Mouse (Mus musculus): Measurements from ENCODE around the gene Fkbp6. TPM values are rescaled to one million over a fixed set of nuclear protein-coding genes. Genes with fewer than 3 reads are reported as not detected.

Gene Fkbp6
- not detected in 2 replicates for polyA plus RNA-seq (2012; ENCODE audit: insufficient read depth, low replicate concordance)

DNA sequence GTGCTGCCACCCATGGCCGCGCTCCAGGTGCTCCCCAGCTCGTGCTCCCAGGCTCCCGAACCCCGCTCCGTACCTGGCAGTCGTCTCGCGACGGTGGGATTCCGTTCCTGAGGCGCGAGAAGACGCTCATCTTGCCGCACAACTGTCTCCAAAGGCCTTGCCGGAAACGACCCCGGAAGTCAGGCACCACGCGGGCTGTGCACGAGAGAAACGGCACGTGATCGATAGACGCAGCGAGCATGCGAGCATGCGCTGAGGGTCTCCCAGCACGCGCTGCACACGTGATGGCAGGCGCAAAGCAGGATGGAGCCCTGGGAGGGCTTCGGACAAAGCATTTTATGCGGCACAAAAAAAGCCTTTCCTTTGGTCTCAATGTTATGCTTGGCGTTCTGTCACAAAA, at the start of gene Fkbp6:
Gene Fkbp6 (minus strand): TSS at position 183 of the 400 bp plus-strand sequence.
- H3K9me3 ChIP-seq: no peaks in the 10 kb centered on the region
- H3K27me3 ChIP-seq (replicated peaks): peaks cover 47% of the 10 kb centered on the region
- H3K4me1 ChIP-seq: peaks cover 5% of the 10 kb centered on the region; the same call in 1 of the 2 replicates
- TF ChIP-seq GATA1 (IDR thresholded peaks at IDR 0.05; ENCODE audit: borderline replicate concordance, low read length): no peak
- no peak for TF ChIP-seq FLI1 (IDR thresholded peaks at IDR 0.05; ENCODE audit: low read length)
- no peaks in the 10 kb centered on the region for H3K36me3 ChIP-seq (replicated peaks; ENCODE audit: low read length)
- H3K4me3 ChIP-seq (replicated peaks): no peak within 1 kb of the TSS

DNA sequence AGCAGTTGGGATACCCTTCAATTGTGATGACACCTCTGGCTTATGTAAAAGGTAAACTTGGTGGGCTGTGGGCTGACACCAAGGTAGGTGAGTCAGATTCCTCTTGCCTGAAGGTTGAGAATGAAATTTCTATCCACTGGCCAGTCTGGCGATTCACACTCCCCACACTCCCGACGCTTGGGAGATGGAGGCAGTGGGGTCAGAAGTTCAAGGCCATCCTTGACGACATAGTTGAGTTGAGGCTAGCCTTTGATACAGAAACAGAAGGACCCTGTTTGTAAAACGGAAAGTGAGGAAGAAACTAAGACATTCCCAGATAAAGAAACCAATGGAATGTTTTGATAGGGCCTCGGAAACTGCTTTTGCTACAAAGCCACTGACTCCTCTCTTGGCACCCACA, 49.5 kb upstream of the Fkbp6 start:
- Histone ChIP-seq H3K4me3 (replicated peaks) (peak overlapping the region; percentile 1), H3K9me3 (0 out of 2 replicates have a peak, but pooled peaks cover 3% of the 10 kb centered on the region), H3K4me1 (peaks cover 21% of the 10 kb centered on the region), H3K36me3 (replicated peaks; ENCODE audit: low read length) (no peaks in the 10 kb centered on the region), H3K27me3 (replicated peaks) (peaks cover 10% of the 10 kb centered on the region)
- TF ChIP-seq GATA1 (IDR thresholded peaks at IDR 0.05; ENCODE audit: borderline replicate concordance, low read length) (no peak), FLI1 (IDR thresholded peaks at IDR 0.05; ENCODE audit: low read length) (no peak)

GRCm38 (mm10) chr5:135395826-135396225, 46.0 kb upstream of the Fkbp6 start:
- Histone ChIP-seq H3K27me3 (replicated peaks) (peaks cover 10% of the 10 kb centered on the region), H3K36me3 (replicated peaks; ENCODE audit: low read length) (peaks cover 17% of the 10 kb centered on the region), H3K4me1 (peaks cover 44% of the 10 kb centered on the region), H3K9me3 (no peaks in the 10 kb centered on the region), H3K4me3 (replicated peaks) (no peak overlapping the region)
- no peak for TF ChIP-seq FLI1 (IDR thresholded peaks at IDR 0.05; ENCODE audit: low read length)
- TF ChIP-seq GATA1 (IDR thresholded peaks at IDR 0.05; ENCODE audit: borderline replicate concordance, low read length): no peak

DNA sequence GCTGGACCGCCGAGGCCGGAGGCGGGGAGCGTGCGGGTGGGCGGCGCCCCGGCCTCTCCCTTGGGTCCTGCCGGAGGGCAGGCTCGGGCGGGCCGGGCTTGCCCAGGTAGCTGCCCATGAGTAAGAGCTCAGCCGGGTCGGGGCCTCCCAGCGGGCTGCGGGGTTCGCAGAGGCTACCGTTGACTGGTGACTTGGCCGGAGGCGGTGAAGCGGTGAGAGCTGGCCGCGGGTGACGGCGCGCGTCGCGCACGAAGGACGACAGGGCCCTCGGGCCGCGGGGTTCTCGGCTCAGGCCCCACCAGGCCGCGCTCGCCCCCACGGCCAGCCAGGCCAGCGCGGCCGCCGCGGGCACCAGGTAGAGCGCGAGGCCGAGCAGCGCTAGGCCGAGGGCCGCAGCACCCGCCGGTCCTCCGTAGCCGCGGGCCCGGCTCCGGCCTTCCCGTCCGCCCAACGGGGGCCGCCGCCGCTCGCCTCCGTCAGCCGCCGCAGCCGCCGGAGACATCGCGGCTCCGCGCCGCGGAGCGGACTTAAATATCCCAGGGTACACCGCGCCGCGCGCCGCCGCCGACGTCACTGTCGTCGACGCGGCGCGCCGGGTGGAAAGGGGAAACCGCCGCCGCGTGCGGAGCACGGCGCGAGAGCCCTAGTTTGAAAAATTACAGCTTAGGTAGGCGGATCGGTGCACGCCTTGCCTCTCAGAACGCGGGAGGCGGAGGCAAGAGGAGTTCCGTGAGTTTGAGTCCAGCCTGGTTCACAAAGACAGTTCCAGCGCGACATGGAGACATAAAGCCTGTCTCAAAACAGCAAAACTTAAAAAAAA, 44.4 kb upstream of the Fkbp6 start, which contains the start of gene Pom121:
Gene Pom121 (minus strand): TSS at position 543 of the 820 bp plus-strand sequence.
- TF ChIP-seq FLI1 (IDR thresholded peaks at IDR 0.05; ENCODE audit: low read length) (no peak), GATA1 (IDR thresholded peaks at IDR 0.05; ENCODE audit: borderline replicate concordance, low read length) (no peak)
- Histone ChIP-seq H3K27me3 (replicated peaks) (peaks cover 9% of the 10 kb centered on the region), H3K4me1 (peaks cover 53% of the 10 kb centered on the region), H3K4me3 (replicated peaks) (peak within 1 kb of the TSS; percentile 96), H3K9me3 (no peaks in the 10 kb centered on the region), H3K36me3 (replicated peaks; ENCODE audit: low read length) (peaks cover 32% of the 10 kb centered on the region)

DNA sequence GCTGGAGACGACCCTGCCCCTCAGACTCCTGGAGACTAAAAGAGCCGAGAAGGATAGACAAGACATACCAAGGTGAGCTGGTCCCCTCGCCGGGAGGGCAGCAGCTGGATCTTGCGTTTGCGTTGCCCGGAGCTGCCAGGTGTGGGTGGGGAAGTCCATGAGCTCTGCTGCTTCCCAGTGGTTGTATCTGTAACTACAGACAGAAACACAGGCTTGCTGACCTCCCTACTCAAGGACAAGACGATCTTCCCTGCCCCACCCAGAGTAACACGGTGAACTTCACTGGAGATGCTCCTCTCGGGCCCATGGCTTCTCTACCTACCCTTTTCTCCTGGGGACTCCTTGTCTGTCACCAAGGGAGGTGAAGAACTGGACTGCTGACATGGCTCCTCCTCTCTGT, 33.9 kb upstream of the Fkbp6 start:
- H3K4me3 ChIP-seq (replicated peaks): no peak overlapping the region
- TF ChIP-seq FLI1 (IDR thresholded peaks at IDR 0.05; ENCODE audit: low read length): no peak
- TF ChIP-seq GATA1 (IDR thresholded peaks at IDR 0.05; ENCODE audit: borderline replicate concordance, low read length): no peak
- peaks cover 96% of the 10 kb centered on the region for H3K36me3 ChIP-seq (replicated peaks; ENCODE audit: low read length)
- no peaks in the 10 kb centered on the region for H3K27me3 ChIP-seq (replicated peaks)
- no peaks in the 10 kb centered on the region for H3K9me3 ChIP-seq
- peaks cover 18% of the 10 kb centered on the region for H3K4me1 ChIP-seq

- H3K9me3 ChIP-seq: no peaks in the 10 kb centered on the region
- TF ChIP-seq FLI1 (IDR thresholded peaks at IDR 0.05; ENCODE audit: low read length): no peak
- no peak for TF ChIP-seq GATA1 (IDR thresholded peaks at IDR 0.05; ENCODE audit: borderline replicate concordance, low read length)
Observed at GRCm38 (mm10) chr5:135382746-135383145, 32.9 kb upstream of the Fkbp6 start.

GRCm38 (mm10) chr5:135381356-135381925, 31.6 kb upstream of the Fkbp6 start:
- H3K9me3 ChIP-seq: no peaks in the 10 kb centered on the region
- no peak overlapping the region for H3K4me3 ChIP-seq (replicated peaks)
- peaks cover 8% of the 10 kb centered on the region; the same call in 1 of the 2 replicates for H3K4me1 ChIP-seq
- TF ChIP-seq GATA1 (IDR thresholded peaks at IDR 0.05; ENCODE audit: borderline replicate concordance, low read length) (no peak), FLI1 (IDR thresholded peaks at IDR 0.05; ENCODE audit: low read length) (no peak)
- no peaks in the 10 kb centered on the region for H3K27me3 ChIP-seq (replicated peaks)
- H3K36me3 ChIP-seq (replicated peaks; ENCODE audit: low read length): peaks cover 96% of the 10 kb centered on the region

More at GRCm38 (mm10) chr5:135382746-135383145, 32.9 kb upstream of the Fkbp6 start:
- Histone ChIP-seq H3K4me1 (peaks cover 12% of the 10 kb centered on the region), H3K4me3 (replicated peaks) (no peak overlapping the region), H3K36me3 (replicated peaks; ENCODE audit: low read length) (peaks cover 96% of the 10 kb centered on the region), H3K27me3 (replicated peaks) (no peaks in the 10 kb centered on the region)

GRCm38 (mm10) chr5:135380681-135381080, 30.8 kb upstream of the Fkbp6 start:
- Histone ChIP-seq H3K36me3 (replicated peaks; ENCODE audit: low read length) (peaks cover 99% of the 10 kb centered on the region), H3K27me3 (replicated peaks) (no peaks in the 10 kb centered on the region), H3K4me1 (peaks cover 8% of the 10 kb centered on the region; the same call in 1 of the 2 replicates), H3K4me3 (replicated peaks) (no peak overlapping the region), H3K9me3 (no peaks in the 10 kb centered on the region)
- no peak for TF ChIP-seq GATA1 (IDR thresholded peaks at IDR 0.05; ENCODE audit: borderline replicate concordance, low read length)

DNA sequence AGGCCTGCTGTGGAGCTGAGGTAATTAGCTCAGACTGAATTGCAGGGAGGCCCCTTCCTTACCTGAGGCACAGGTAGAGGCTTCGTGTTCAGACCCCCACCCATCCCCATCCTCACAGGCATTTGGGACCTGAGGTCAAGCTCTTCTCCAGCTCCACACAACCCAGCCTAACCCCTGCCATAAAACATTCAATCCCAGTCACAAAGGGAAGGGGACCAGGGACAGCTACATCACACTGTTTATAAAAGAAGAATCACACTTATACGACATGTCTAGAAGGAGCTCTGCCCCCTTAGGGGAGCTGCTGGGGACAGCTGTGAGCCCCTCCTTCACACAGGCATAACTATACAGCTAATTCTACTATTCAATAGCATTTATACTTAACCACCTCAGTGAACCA, 26.5 kb upstream of the Fkbp6 start:
- peaks cover 97% of the 10 kb centered on the region for H3K36me3 ChIP-seq (replicated peaks; ENCODE audit: low read length)
- no peaks in the 10 kb centered on the region for H3K27me3 ChIP-seq (replicated peaks)
- no peak overlapping the region for H3K4me3 ChIP-seq (replicated peaks)
- TF ChIP-seq GATA1 (IDR thresholded peaks at IDR 0.05; ENCODE audit: borderline replicate concordance, low read length) (no peak), FLI1 (IDR thresholded peaks at IDR 0.05; ENCODE audit: low read length) (no peak)
- H3K4me1 ChIP-seq: peaks cover 8% of the 10 kb centered on the region
- no peaks in the 10 kb centered on the region for H3K9me3 ChIP-seq

- no peak overlapping the region for H3K4me3 ChIP-seq (replicated peaks)
- H3K9me3 ChIP-seq: no peaks in the 10 kb centered on the region
- H3K4me1 ChIP-seq: peaks cover 12% of the 10 kb centered on the region
- TF ChIP-seq GATA1 (IDR thresholded peaks at IDR 0.05; ENCODE audit: borderline replicate concordance, low read length): no peak
- TF ChIP-seq FLI1 (IDR thresholded peaks at IDR 0.05; ENCODE audit: low read length): no peak
- H3K27me3 ChIP-seq (replicated peaks): no peaks in the 10 kb centered on the region
- peaks cover 87% of the 10 kb centered on the region for H3K36me3 ChIP-seq (replicated peaks; ENCODE audit: low read length)
Observed at GRCm38 (mm10) chr5:135375167-135375566, 25.3 kb upstream of the Fkbp6 start.
